Mouse (Mus musculus) lung, embryonic 14.5 days (tissue): ENCODE results near the gene Paqr5. TPM values are rescaled to one million over a fixed set of nuclear protein-coding genes. Genes with fewer than 3 reads are reported as not detected.

Experiments
- ATAC-seq: fragments of 200-750 bp; cut with Nextera tagmentation; 2 replicates; pipeline ENCODE4 v1.8.0; 2017; ENCODE audit warnings: mild to moderate bottlenecking, moderate TSS enrichment, moderate library complexity; ENCODE audit not compliant: insufficient read depth
- DNase-seq: peaks from one replicate; pipeline ENCODE4 v3.0.0-alpha.2; 2015
- H3K27ac ChIP-seq: fragments of 300-500 bp; sonication (generic); 2 replicates; pipeline ENCODE4 v1.5.1; 2014; ENCODE audit warnings: low read depth, mild to moderate bottlenecking, moderate library complexity
- H3K27me3 ChIP-seq: fragments of 300-500 bp; sonication (generic); 2 replicates; pipeline ENCODE4 v1.6.1; 2014; ENCODE audit warnings: low read length, control low read depth; ENCODE audit not compliant: insufficient read depth
- H3K36me3 ChIP-seq: fragments of 300-500 bp; sonication (generic); 2 replicates; pipeline ENCODE4 v1.6.1; 2014; ENCODE audit warnings: control low read depth; ENCODE audit not compliant: insufficient read depth
- H3K4me1 ChIP-seq: fragments of 300-500 bp; sonication (generic); 2 replicates; pipeline ENCODE4 v1.6.1; 2014; ENCODE audit warnings: antibody characterized with exemption, control low read depth; ENCODE audit not compliant: insufficient read depth
- H3K4me2 ChIP-seq: fragments of 300-500 bp; sonication (generic); 2 replicates; pipeline ENCODE4 v1.6.1; 2014; ENCODE audit warnings: mild to moderate bottlenecking
- H3K4me3 ChIP-seq: fragments of 300-500 bp; sonication (generic); 2 replicates; pipeline ENCODE4 v1.5.1; 2014; ENCODE audit warnings: low read depth, low read length
- H3K9ac ChIP-seq: fragments of 300-500 bp; sonication (generic); 2 replicates; pipeline ENCODE4 v1.6.1; 2014
- H3K9me3 ChIP-seq: fragments of 300-500 bp; sonication (generic); 2 replicates; pipeline ENCODE4 v1.6.1; 2016; ENCODE audit warnings: low read depth, low read length, control low read depth
- CTCF ChIP-seq: IDR thresholded peaks from 2 replicates; pipeline ENCODE4 v1.5.1; 2016; ENCODE audit warnings: antibody characterized with exemption, low read depth
- WGBS: fragments of 180-500 bp; shearing (Covaris S2); extraction: QIAGEN DNeasy Blood & Tissue Kit; methylation state at CpG from one replicate; pipeline ENCODE4 v1.1.7; 2014; 5-methylcytosine and 5-hydroxymethylcytosine counted together
- polyA plus RNA-seq: library from polyadenylated mRNA; unstranded; fragments of >200 nt; fragmentation: Nextera tagmentation; extraction: Ambion mirVana; gene quantifications from 2 replicates; pipeline ENCODE4 v1.2.1, GENCODE M21; 2014

Paqr5 gene
- polyA plus RNA-seq, 1 experiment from 2014 or later, result 3.7 TPM

DNA sequence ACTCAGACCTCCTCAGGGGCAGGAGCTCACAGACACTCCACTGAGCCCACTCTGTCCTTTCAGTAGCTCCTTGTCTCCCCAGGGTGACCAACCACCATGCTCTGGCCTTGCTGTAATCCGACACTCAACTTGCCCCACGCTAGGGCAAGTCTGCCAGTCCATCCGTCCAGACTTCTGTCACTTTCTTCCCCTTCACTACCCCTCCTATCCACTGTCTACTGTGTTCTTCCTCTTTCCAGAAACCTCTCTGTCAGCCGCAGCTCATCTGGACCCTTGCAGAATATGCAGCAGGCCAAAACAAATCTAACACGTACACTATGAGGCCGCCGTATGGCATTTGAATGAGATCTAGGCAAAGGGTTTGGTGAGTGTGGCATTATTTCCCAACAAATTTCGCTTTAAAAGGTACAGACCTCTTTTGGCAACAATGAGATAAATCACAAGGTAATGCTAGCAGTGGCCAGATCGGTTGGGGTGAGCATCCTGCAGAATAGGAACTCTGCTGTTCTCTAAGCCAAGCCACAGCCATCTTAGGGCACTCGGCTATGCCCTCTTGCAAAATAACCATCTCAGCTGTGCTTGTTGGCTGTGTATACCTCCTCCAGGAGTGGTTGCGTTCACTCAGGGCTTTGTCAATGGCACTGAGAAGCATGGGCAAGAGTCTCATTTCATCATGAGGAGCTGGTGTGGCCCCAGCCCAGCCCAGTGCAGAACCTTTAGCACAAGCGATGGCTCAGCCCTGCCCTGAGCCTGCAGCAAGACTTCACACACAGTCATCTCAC is 13.1 kb downstream of the Paqr5 start:
- WGBS, result 59% methylated on average over 12 of the region's 12 CpGs
- no peak for TF ChIP-seq CTCF
- Histone ChIP-seq H3K4me2 (no peak overlapping the region), H3K4me3 (no peak overlapping the region), H3K9ac (no peak overlapping the region), H3K4me1 (no peaks in the 10 kb centered on the region), H3K9me3 (no peaks in the 10 kb centered on the region), H3K36me3 (no peaks in the 10 kb centered on the region), H3K27ac (no peak overlapping the region), H3K27me3 (no peaks in the 10 kb centered on the region)
- ATAC-seq (no peak), DNase-seq (no peak)

DNA sequence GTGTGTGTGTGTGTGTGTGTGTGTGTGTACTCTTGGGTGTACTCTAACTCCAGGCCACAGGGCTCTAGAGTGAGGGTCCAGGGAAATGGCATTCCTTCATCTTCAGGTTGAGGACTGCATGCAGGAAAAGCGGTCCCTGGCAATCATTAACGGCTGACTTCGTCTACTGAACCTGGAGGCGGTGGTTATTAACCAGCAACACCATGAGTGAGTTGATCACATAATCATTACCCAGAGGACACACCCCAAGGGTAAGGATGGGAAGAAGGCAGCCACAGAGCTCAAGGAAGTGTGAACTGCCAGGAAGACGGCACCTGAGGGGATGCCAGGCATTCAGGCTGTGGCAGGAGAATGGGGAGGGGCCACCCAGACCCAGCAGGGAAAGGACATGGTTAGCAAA is 18.3 kb downstream of the Paqr5 start:
- Histone ChIP-seq H3K27ac (no peak overlapping the region), H3K4me3 (no peak overlapping the region), H3K27me3 (no peaks in the 10 kb centered on the region), H3K9me3 (no peaks in the 10 kb centered on the region), H3K36me3 (no peaks in the 10 kb centered on the region), H3K4me1 (no peaks in the 10 kb centered on the region), H3K9ac (no peak overlapping the region), H3K4me2 (no peak overlapping the region)
- 61% methylated on average over 5 of the region's 5 CpGs for WGBS
- DNase-seq (no peak), ATAC-seq (no peak)
- no peak for TF ChIP-seq CTCF

DNA sequence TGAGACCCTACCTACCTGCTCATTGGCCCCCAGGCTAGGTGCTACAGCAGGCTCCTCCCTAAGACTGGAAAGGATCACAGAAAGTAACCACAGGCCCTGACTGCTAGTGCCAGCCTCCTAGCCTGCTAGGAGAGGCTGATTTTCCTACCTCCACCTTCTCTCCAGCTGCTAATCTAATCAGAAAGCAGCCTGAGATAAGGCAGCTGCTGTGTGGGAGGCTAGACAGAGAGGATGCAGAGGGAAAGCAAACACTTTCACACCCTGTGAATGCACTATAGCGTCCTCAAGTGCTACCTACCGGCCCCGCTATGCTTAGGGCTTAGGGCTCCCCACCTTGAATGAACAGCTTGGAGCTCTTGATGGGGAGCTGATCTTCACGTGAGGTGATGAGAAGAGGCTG is 19.6 kb downstream of the Paqr5 start:
- Histone ChIP-seq H3K27me3 (no peaks in the 10 kb centered on the region), H3K4me1 (no peaks in the 10 kb centered on the region), H3K27ac (peak overlapping the region; percentile 18; the same call in 1 of the 2 replicates), H3K9me3 (no peaks in the 10 kb centered on the region), H3K36me3 (no peaks in the 10 kb centered on the region), H3K9ac (no peak overlapping the region), H3K4me2 (no peak overlapping the region), H3K4me3 (no peak overlapping the region)
- 33% methylated on average over 4 of the region's 4 CpGs for WGBS
- no peak for DNase-seq
- no peak for TF ChIP-seq CTCF
- ATAC-seq, result no peak

DNA sequence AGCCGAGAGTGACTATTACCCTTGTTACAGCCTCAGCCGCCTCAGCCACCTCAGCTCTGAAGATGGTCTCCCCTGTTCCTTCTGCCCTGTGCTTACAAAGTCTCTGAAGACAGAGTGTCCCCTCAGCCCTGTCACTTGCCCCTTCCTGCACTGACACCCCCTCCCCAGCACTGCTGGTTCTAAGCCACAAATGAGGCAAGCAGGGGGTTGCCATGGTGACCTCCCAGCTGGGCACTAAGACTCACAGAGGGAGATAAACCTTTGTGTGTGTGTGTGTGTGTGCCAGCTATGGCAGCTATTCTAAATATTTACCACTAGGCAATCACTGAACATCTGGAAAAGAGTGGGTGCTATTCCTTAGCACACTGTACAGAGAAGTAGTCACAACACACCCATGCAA is 23.0 kb downstream of the Paqr5 start:
- H3K4me3 ChIP-seq, result no peak overlapping the region
- no peaks in the 10 kb centered on the region for H3K27me3 ChIP-seq
- DNase-seq, result peak; percentile 39
- TF ChIP-seq CTCF, result no peak
- no peaks in the 10 kb centered on the region for H3K36me3 ChIP-seq
- peaks cover 6% of the 10 kb centered on the region; the same call in 1 of the 2 replicates for H3K4me1 ChIP-seq
- ATAC-seq, result no peak
- H3K27ac ChIP-seq, result no peak overlapping the region
- WGBS, result 44% methylated on average over 2 of the region's 2 CpGs
- no peak overlapping the region for H3K9ac ChIP-seq
- H3K9me3 ChIP-seq, result no peaks in the 10 kb centered on the region
- H3K4me2 ChIP-seq, result no peak overlapping the region

DNA sequence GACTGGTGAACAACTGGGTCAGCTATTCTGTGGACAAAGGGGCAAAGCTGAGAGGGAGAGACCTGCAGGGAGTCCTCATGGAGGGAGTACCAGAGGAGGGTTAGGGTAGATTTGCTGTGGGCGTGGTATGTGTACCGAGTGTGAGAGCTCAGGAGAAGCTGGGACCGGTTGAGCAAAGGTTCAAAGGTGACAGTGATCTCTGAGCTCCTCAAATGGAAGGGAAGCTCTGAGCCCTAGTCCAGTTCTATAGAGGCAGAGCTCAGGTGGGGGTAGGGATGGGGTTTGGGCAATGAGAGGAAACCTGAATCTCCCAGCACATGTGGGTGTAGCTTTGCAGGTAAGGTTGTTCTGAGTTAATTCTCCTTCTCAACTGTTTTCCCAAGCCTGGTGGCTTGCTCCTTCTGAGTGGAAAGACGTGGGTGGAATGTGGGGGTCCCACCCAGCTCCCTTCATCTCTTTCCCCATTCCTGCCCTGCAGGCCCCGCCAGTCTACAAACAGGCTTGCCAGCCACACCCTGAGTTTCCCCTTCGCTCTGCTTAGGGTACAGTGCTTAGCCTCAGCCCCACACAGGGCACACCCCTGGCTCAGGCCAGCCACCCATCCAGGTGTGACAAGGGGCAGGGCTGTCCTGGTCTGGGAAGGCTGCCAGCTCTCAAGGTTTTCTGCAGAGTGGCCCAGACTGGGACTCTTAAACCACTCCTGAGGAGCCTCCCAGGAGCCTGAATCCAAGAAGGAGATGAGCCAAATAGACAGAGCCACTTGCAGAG is 26.8 kb downstream of the Paqr5 start:
- WGBS, result 50% methylated on average over 6 of the region's 6 CpGs
- peak; percentile 64; the same call in 1 of the 2 replicates for ATAC-seq
- DNase-seq, result peak; percentile 57
- no peak overlapping the region for H3K4me2 ChIP-seq
- no peak for TF ChIP-seq CTCF
- no peaks in the 10 kb centered on the region for H3K9me3 ChIP-seq
- no peak overlapping the region for H3K9ac ChIP-seq
- H3K27ac ChIP-seq, result peak overlapping the region; percentile 76
- H3K27me3 ChIP-seq, result no peaks in the 10 kb centered on the region
- H3K4me3 ChIP-seq, result no peak overlapping the region
- H3K4me1 ChIP-seq, result peaks cover 13% of the 10 kb centered on the region; the same call in 1 of the 2 replicates
- no peaks in the 10 kb centered on the region for H3K36me3 ChIP-seq

DNA sequence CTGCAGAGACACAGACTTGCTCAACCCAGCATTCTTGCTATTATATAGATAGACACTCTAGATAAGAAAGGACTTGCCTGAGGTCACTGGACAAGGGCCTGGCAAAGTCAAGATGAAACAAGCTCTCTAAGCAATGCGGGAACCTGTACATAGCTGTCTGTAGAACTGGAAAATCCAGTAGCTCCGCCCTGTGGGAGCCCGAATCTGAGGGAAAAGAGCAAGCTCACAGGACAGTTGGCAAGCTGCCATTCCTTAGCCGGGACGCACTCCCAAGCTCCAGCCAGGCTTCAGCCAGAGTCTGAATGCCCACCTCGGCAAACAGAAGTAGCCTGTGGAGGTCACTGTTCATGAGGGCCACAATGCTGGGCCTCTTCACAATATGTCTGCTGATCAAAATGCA is 28.8 kb downstream of the Paqr5 start:
- Histone ChIP-seq H3K4me3 (no peak overlapping the region), H3K27me3 (no peaks in the 10 kb centered on the region), H3K9ac (no peak overlapping the region), H3K4me1 (peaks cover 13% of the 10 kb centered on the region; the same call in 1 of the 2 replicates), H3K4me2 (no peak overlapping the region), H3K9me3 (no peaks in the 10 kb centered on the region), H3K36me3 (no peaks in the 10 kb centered on the region), H3K27ac (no peak overlapping the region)
- 22% methylated on average over 6 of the region's 6 CpGs for WGBS
- no peak for TF ChIP-seq CTCF
- ATAC-seq (peak; percentile 57; the same call in 1 of the 2 replicates), DNase-seq (peak; percentile 95)

DNA sequence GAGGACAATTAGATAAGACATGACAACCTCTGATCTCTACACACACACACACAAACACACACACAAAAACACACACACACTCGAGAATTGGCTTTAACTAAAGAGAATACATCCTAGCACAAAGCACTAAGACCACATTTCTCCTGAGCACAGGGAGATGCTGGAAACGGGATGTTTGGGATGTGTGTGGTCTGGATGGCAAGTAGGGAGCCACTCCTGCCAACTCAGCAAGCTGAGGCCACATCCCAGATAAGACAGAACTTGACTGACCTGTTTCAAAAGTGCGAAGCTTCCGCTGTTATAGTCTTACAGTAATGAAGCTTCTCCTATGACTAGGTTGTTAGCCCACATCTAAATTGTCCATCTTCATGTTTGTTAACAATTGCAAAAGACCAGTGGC is 35.5 kb downstream of the Paqr5 start:
- 32% methylated on average over 4 of the region's 4 CpGs for WGBS
- peak; percentile 43; the same call in 1 of the 2 replicates for ATAC-seq

More for the DNA sequence above, 35.5 kb downstream of the Paqr5 start:
- H3K9ac ChIP-seq, result no peak overlapping the region
- no peak for TF ChIP-seq CTCF
- peak; percentile 65 for DNase-seq
- no peaks in the 10 kb centered on the region for H3K9me3 ChIP-seq
- H3K4me1 ChIP-seq, result peaks cover 8% of the 10 kb centered on the region; the same call in 1 of the 2 replicates
- H3K36me3 ChIP-seq, result no peaks in the 10 kb centered on the region
- no peaks in the 10 kb centered on the region for H3K27me3 ChIP-seq
- H3K4me3 ChIP-seq, result no peak overlapping the region
- peak overlapping the region; percentile 81 for H3K27ac ChIP-seq
- H3K4me2 ChIP-seq, result no peak overlapping the region
